Mouse (Mus musculus) hindbrain, postnatal 0 days (tissue): ENCODE data around the gene Cks2. TPM values are rescaled to one million over a fixed set of nuclear protein-coding genes. Genes with fewer than 3 reads are reported as not detected.

Source experiments
- ATAC-seq: fragments of 200-750 bp; cut with Nextera tagmentation; 2 replicates; pipeline ENCODE4 v1.8.0; 2017; ENCODE audit warnings: mild to moderate bottlenecking, moderate TSS enrichment, moderate library complexity
- DNase-seq: peaks from one replicate; pipeline ENCODE4 v3.0.0-alpha.2; 2015; ENCODE audit warnings: low spot score
- H3K27ac ChIP-seq: fragments of 300-500 bp; sonication (generic); 2 replicates; pipeline ENCODE4 v1.5.1; 2014; ENCODE audit warnings: mild to moderate bottlenecking
- H3K27me3 ChIP-seq: fragments of 300-500 bp; sonication (generic); 2 replicates; pipeline ENCODE4 v1.6.1; 2014; ENCODE audit warnings: low read length, mixed read lengths; ENCODE audit not compliant: insufficient read depth
- H3K36me3 ChIP-seq: fragments of 300-500 bp; sonication (generic); 2 replicates; pipeline ENCODE4 v1.6.1; 2014; ENCODE audit warnings: low read length, mixed read lengths; ENCODE audit not compliant: insufficient read depth
- H3K4me1 ChIP-seq: fragments of 300-500 bp; sonication (generic); 2 replicates; pipeline ENCODE4 v1.6.1; 2014; ENCODE audit warnings: antibody characterized with exemption, low read length, mixed read lengths; ENCODE audit not compliant: insufficient read depth
- H3K4me2 ChIP-seq: fragments of 300-500 bp; sonication (generic); 2 replicates; pipeline ENCODE4 v1.6.1; 2014; ENCODE audit warnings: low read depth, mild to moderate bottlenecking, low read length, moderate library complexity, mixed read lengths
- H3K4me3 ChIP-seq: fragments of 300-500 bp; sonication (generic); 2 replicates; pipeline ENCODE4 v1.5.1; 2014; ENCODE audit warnings: low read length
- H3K9ac ChIP-seq: fragments of 300-500 bp; sonication (generic); replicated peaks from 2 replicates; pipeline ENCODE4 v1.6.1; 2014; ENCODE audit warnings: mild to moderate bottlenecking, low read length, moderate library complexity, mixed read lengths
- H3K9me3 ChIP-seq: fragments of 300-500 bp; sonication (generic); 2 replicates; pipeline ENCODE4 v1.6.1; 2016; ENCODE audit warnings: low read length, mixed read lengths
- CTCF ChIP-seq: IDR thresholded peaks from 2 replicates; pipeline ENCODE4 v1.5.1; 2016; ENCODE audit warnings: antibody characterized with exemption, control low read depth, low read depth
- WGBS: fragments of 180-500 bp; shearing (Covaris S2); extraction: QIAGEN DNeasy Blood & Tissue Kit; methylation state at CpG from one replicate; pipeline ENCODE4 v1.1.7; 2014; 5-methylcytosine and 5-hydroxymethylcytosine counted together
- polyA plus RNA-seq: library from polyadenylated mRNA; unstranded; fragments of >200 nt; fragmentation: Nextera tagmentation; extraction: Ambion mirVana; gene quantifications from 2 replicates; pipeline ENCODE4 v1.2.1, GENCODE M21; 2015
- total RNA-seq: library from RNA; depleted of rRNA; stranded (reverse); fragments of >200 nt; gene quantifications from 2 replicates; pipeline ENCODE4 v1.2.3, GENCODE M21; 2014

Gene Cks2
- total and polyA plus RNA-seq, 2 experiments from 2014 or later = 41.0 to 58.6 TPM

- no peak overlapping the region for H3K4me3 ChIP-seq
- H3K27me3 ChIP-seq = no peaks in the 10 kb centered on the region
- H3K4me2 ChIP-seq = no peak overlapping the region
- H3K9me3 ChIP-seq = no peaks in the 10 kb centered on the region
- DNase-seq (no peak), ATAC-seq (no peak)
- no peak overlapping the region for H3K27ac ChIP-seq
- no peaks in the 10 kb centered on the region for H3K4me1 ChIP-seq
- peaks cover 76% of the 10 kb centered on the region for H3K36me3 ChIP-seq
- no peak overlapping the region for H3K9ac ChIP-seq
- TF ChIP-seq CTCF = no peak
- WGBS = 90% methylated on average over 6 of the region's 6 CpGs
These were observed 33.7 kb downstream of the Cks2 start for GRCm38 (mm10) chr13:51678687-51679086.

- Histone ChIP-seq H3K9ac (no peak overlapping the region), H3K27ac (no peak overlapping the region), H3K4me3 (no peak overlapping the region), H3K36me3 (peaks cover 71% of the 10 kb centered on the region), H3K27me3 (no peaks in the 10 kb centered on the region), H3K4me2 (no peak overlapping the region), H3K9me3 (no peaks in the 10 kb centered on the region), H3K4me1 (no peaks in the 10 kb centered on the region)
- 85% methylated on average over 4 of the region's 4 CpGs for WGBS
- DNase-seq = no peak
- ATAC-seq = no peak
- TF ChIP-seq CTCF = no peak
These were observed 34.3 kb downstream of the Cks2 start for GRCm38 (mm10) chr13:51679332-51679731.

GRCm38 (mm10) chr13:51681076-51681475, 36.0 kb downstream of the Cks2 start:
- H3K4me3 ChIP-seq = no peak overlapping the region
- no peaks in the 10 kb centered on the region for H3K27me3 ChIP-seq
- no peak for TF ChIP-seq CTCF
- ATAC-seq = no peak
- H3K9me3 ChIP-seq = no peaks in the 10 kb centered on the region
- H3K9ac ChIP-seq = no peak overlapping the region
- H3K36me3 ChIP-seq = peaks cover 68% of the 10 kb centered on the region
- no peak overlapping the region for H3K27ac ChIP-seq
- DNase-seq = no peak
- no peak overlapping the region for H3K4me2 ChIP-seq
- 82% methylated on average over 5 of the region's 5 CpGs for WGBS
- H3K4me1 ChIP-seq = no peaks in the 10 kb centered on the region

GRCm38 (mm10) chr13:51681634-51682033, 36.6 kb downstream of the Cks2 start:
- Histone ChIP-seq H3K9ac (no peak overlapping the region), H3K4me3 (no peak overlapping the region), H3K4me2 (no peak overlapping the region), H3K27ac (no peak overlapping the region), H3K27me3 (no peaks in the 10 kb centered on the region), H3K9me3 (no peaks in the 10 kb centered on the region), H3K36me3 (peaks cover 64% of the 10 kb centered on the region), H3K4me1 (no peaks in the 10 kb centered on the region)
- no peak for ATAC-seq
- 91% methylated on average over 8 of the region's 8 CpGs for WGBS
- DNase-seq = no peak
- TF ChIP-seq CTCF = no peak

GRCm38 (mm10) chr13:51685290-51685966, 40.4 kb downstream of the Cks2 start:
- ATAC-seq (no peak), DNase-seq (no peak)
- no peaks in the 10 kb centered on the region for H3K27me3 ChIP-seq
- no peak overlapping the region for H3K4me2 ChIP-seq
- H3K9me3 ChIP-seq = no peaks in the 10 kb centered on the region
- no peak overlapping the region for H3K4me3 ChIP-seq
- H3K27ac ChIP-seq = no peak overlapping the region
- no peaks in the 10 kb centered on the region for H3K4me1 ChIP-seq
- peaks cover 61% of the 10 kb centered on the region for H3K36me3 ChIP-seq
- no peak overlapping the region for H3K9ac ChIP-seq
- 93% methylated on average over 7 of the region's 7 CpGs for WGBS
- TF ChIP-seq CTCF = no peak

DNA sequence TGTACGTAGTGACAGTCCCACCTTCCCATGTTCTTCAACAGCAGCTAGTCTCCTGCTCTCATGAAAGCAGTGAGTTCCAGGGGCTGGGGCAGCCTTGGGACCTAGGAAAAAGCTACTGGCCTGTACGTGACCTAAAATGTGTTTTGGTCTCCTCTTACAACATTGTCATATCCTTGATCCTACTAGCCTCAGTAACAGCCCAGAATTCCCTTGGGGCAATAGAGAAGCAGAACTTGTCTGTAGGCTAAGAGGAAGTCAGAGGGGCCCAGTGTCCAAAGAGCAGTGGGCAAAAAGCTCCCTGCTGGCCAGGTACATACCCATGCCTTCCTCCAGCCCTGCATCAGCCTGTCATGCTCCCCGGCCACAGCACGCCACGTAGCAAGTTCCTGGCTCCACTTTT, 41.9 kb downstream of the Cks2 start:
- WGBS = 98% methylated on average over 5 of the region's 5 CpGs

GRCm38 (mm10) chr13:51688688-51689087, 43.7 kb downstream of the Cks2 start:
- Histone ChIP-seq H3K9me3 (no peaks in the 10 kb centered on the region), H3K4me2 (no peak overlapping the region), H3K27me3 (no peaks in the 10 kb centered on the region), H3K27ac (no peak overlapping the region), H3K4me1 (no peaks in the 10 kb centered on the region), H3K9ac (no peak overlapping the region), H3K4me3 (no peak overlapping the region), H3K36me3 (peaks cover 32% of the 10 kb centered on the region)
- DNase-seq (no peak), ATAC-seq (no peak)
- no peak for TF ChIP-seq CTCF
- 37% methylated on average over 3 of the region's 3 CpGs for WGBS

More for the DNA sequence above, 41.9 kb downstream of the Cks2 start:
- H3K4me3 ChIP-seq = no peak overlapping the region
- no peak for ATAC-seq
- TF ChIP-seq CTCF = no peak
- H3K36me3 ChIP-seq = peaks cover 45% of the 10 kb centered on the region
- H3K4me1 ChIP-seq = no peaks in the 10 kb centered on the region
- no peak for DNase-seq
- H3K9me3 ChIP-seq = no peaks in the 10 kb centered on the region
- no peak overlapping the region for H3K9ac ChIP-seq
- H3K4me2 ChIP-seq = no peak overlapping the region
- H3K27me3 ChIP-seq = no peaks in the 10 kb centered on the region
- H3K27ac ChIP-seq = no peak overlapping the region
